Mouse (Mus musculus) embryonic facial prominence, embryonic 15.5 days (tissue): ENCODE results near the gene Gm8947. TPM values are rescaled to one million over a fixed set of nuclear protein-coding genes. Genes with fewer than 3 reads are reported as not detected.

ENCODE experiments used
- ATAC-seq: fragments of 200-750 bp; cut with Nextera tagmentation; 2 replicates; pipeline ENCODE4 v1.8.0; 2017; ENCODE audit warnings: low read depth, moderate TSS enrichment; ENCODE audit not compliant: insufficient number of reproducible peaks, low FRiP score, low TSS enrichment
- H3K27ac ChIP-seq: fragments of 300-500 bp; sonication (generic); replicated peaks from 2 replicates; pipeline ENCODE4 v1.5.1; 2015; ENCODE audit warnings: mild to moderate bottlenecking, inconsistent platforms
- H3K27me3 ChIP-seq: fragments of 300-500 bp; sonication (generic); 2 replicates; pipeline ENCODE4 v1.6.1; 2015; ENCODE audit warnings: inconsistent platforms
- H3K36me3 ChIP-seq: fragments of 300-500 bp; sonication (generic); 2 replicates; pipeline ENCODE4 v1.6.1; 2015; ENCODE audit warnings: mild to moderate bottlenecking, inconsistent platforms
- H3K4me1 ChIP-seq: fragments of 300-500 bp; sonication (generic); 2 replicates; pipeline ENCODE4 v1.6.1; 2015; ENCODE audit warnings: inconsistent platforms
- H3K4me2 ChIP-seq: fragments of 300-500 bp; sonication (generic); replicated peaks from 2 replicates; pipeline ENCODE4 v1.6.1; 2015; ENCODE audit warnings: mild to moderate bottlenecking, inconsistent platforms
- H3K4me3 ChIP-seq: fragments of 300-500 bp; sonication (generic); replicated peaks from 2 replicates; pipeline ENCODE4 v1.5.1; 2015; ENCODE audit warnings: mild to moderate bottlenecking, inconsistent platforms
- H3K9ac ChIP-seq: fragments of 300-500 bp; sonication (generic); 2 replicates; pipeline ENCODE4 v1.6.1; 2015; ENCODE audit warnings: inconsistent platforms
- H3K9me3 ChIP-seq: fragments of 300-500 bp; sonication (generic); replicated peaks from 2 replicates; pipeline ENCODE4 v1.6.1; 2016; ENCODE audit warnings: inconsistent platforms
- WGBS: fragments of 180-500 bp; shearing (Covaris S2); methylation state at CpG from one replicate; pipeline ENCODE4 v1.1.7; 2015; 5-methylcytosine and 5-hydroxymethylcytosine counted together
- polyA plus RNA-seq: library from polyadenylated mRNA; unstranded; fragments of >200 nt; fragmentation: Nextera tagmentation; extraction: Ambion mirVana; gene quantifications from 2 replicates; pipeline ENCODE4 v1.2.1, GENCODE M21; 2015

Gene Gm8947
- polyA plus RNA-seq, 1 experiment from 2014 or later, result 0.44 TPM

GRCm38 (mm10) chr1:151228320-151228989 lies 36.3 kb downstream of the Gm8947 start:
- Histone ChIP-seq H3K4me2 (no peak overlapping the region), H3K27me3 (no peaks in the 10 kb centered on the region), H3K4me1 (no peaks in the 10 kb centered on the region), H3K9me3 (no peaks in the 10 kb centered on the region), H3K4me3 (no peak overlapping the region), H3K27ac (no peak overlapping the region), H3K36me3 (no peaks in the 10 kb centered on the region), H3K9ac (no peak overlapping the region)
- ATAC-seq, result no peak
- 78% methylated on average over 1 of the region's 1 CpGs for WGBS

- H3K27me3 ChIP-seq, result no peaks in the 10 kb centered on the region
- peaks cover 8% of the 10 kb centered on the region; the same call in 1 of the 2 replicates for H3K4me1 ChIP-seq
- no peak overlapping the region for H3K4me3 ChIP-seq
- H3K27ac ChIP-seq, result no peak overlapping the region
- no peaks in the 10 kb centered on the region for H3K9me3 ChIP-seq
- no peaks in the 10 kb centered on the region for H3K36me3 ChIP-seq
- WGBS, result 78% methylated on average over 3 of the region's 3 CpGs
- H3K9ac ChIP-seq, result no peak overlapping the region
- ATAC-seq, result no peak
- no peak overlapping the region for H3K4me2 ChIP-seq
Observed at GRCm38 (mm10) chr1:151232346-151232745, 40.2 kb downstream of the Gm8947 start.

GRCm38 (mm10) chr1:151233756-151234155 lies 41.6 kb downstream of the Gm8947 start:
- Histone ChIP-seq H3K9me3 (no peaks in the 10 kb centered on the region), H3K4me1 (peaks cover 8% of the 10 kb centered on the region; the same call in 1 of the 2 replicates), H3K9ac (no peak overlapping the region), H3K27me3 (no peaks in the 10 kb centered on the region), H3K4me2 (no peak overlapping the region), H3K4me3 (no peak overlapping the region), H3K36me3 (no peaks in the 10 kb centered on the region), H3K27ac (no peak overlapping the region)
- no peak for ATAC-seq
- 86% methylated on average over 3 of the region's 3 CpGs for WGBS

- H3K9me3 ChIP-seq, result no peaks in the 10 kb centered on the region
- H3K4me3 ChIP-seq, result no peak overlapping the region
- H3K4me2 ChIP-seq, result no peak overlapping the region
- no peaks in the 10 kb centered on the region for H3K36me3 ChIP-seq
- H3K9ac ChIP-seq, result no peak overlapping the region
- peaks cover 8% of the 10 kb centered on the region; the same call in 1 of the 2 replicates for H3K4me1 ChIP-seq
- WGBS, result 37% methylated on average over 2 of the region's 2 CpGs
- H3K27me3 ChIP-seq, result no peaks in the 10 kb centered on the region
- H3K27ac ChIP-seq, result peak overlapping the region; percentile 51; the same call in 1 of the 2 replicates
- ATAC-seq, result no peak
Observed at GRCm38 (mm10) chr1:151235574-151235973, 43.4 kb downstream of the Gm8947 start.

GRCm38 (mm10) chr1:151236141-151236930 lies 44.2 kb downstream of the Gm8947 start:
- Histone ChIP-seq H3K9ac (no peak overlapping the region), H3K4me1 (peaks cover 8% of the 10 kb centered on the region; the same call in 1 of the 2 replicates), H3K9me3 (no peaks in the 10 kb centered on the region), H3K4me2 (no peak overlapping the region), H3K27me3 (no peaks in the 10 kb centered on the region), H3K4me3 (no peak overlapping the region), H3K27ac (peak overlapping the region; percentile 51; the same call in 1 of the 2 replicates), H3K36me3 (no peaks in the 10 kb centered on the region)
- 0 out of 2 replicates have a peak, but pooled peaks have one; percentile 24 for ATAC-seq
- WGBS, result 38% methylated on average over 13 of the region's 13 CpGs

GRCm38 (mm10) chr1:151237780-151238179 lies 45.6 kb downstream of the Gm8947 start:
- ATAC-seq, result no peak
- WGBS, result 42% methylated on average over 3 of the region's 3 CpGs

GRCm38 (mm10) chr1:151243332-151243731 lies 51.2 kb downstream of the Gm8947 start:
- Histone ChIP-seq H3K9me3 (no peaks in the 10 kb centered on the region), H3K4me1 (no peaks in the 10 kb centered on the region), H3K36me3 (no peaks in the 10 kb centered on the region), H3K27ac (no peak overlapping the region), H3K4me2 (no peak overlapping the region), H3K4me3 (no peak overlapping the region), H3K27me3 (no peaks in the 10 kb centered on the region), H3K9ac (no peak overlapping the region)
- WGBS, result 85% methylated on average over 4 of the region's 4 CpGs
- ATAC-seq, result no peak

More at GRCm38 (mm10) chr1:151237780-151238179, 45.6 kb downstream of the Gm8947 start:
- Histone ChIP-seq H3K4me1 (peaks cover 8% of the 10 kb centered on the region; the same call in 1 of the 2 replicates), H3K27me3 (no peaks in the 10 kb centered on the region), H3K27ac (no peak overlapping the region), H3K9ac (no peak overlapping the region), H3K4me3 (no peak overlapping the region), H3K36me3 (no peaks in the 10 kb centered on the region), H3K4me2 (no peak overlapping the region), H3K9me3 (no peaks in the 10 kb centered on the region)

Other genes with a start within 250 kb of the Gm8947 start
- 26.4 and 27.2 TPM in 2 replicates for gene Hmcn1, start 198.9 kb upstream of the Gm8947 start, polyA plus RNA-seq
- 0.16 TPM in 1 of 2 replicates, not detected in the other for gene Gm47985, start 9.8 kb upstream of the Gm8947 start, polyA plus RNA-seq
- gene Gm47995, start 6.1 kb downstream of the Gm8947 start, polyA plus RNA-seq, result not detected in 2 replicates
- 0.21 TPM in 1 of 2 replicates, not detected in the other for gene 3110040M04Rik, start 11.7 kb downstream of the Gm8947 start, polyA plus RNA-seq
- not detected in 2 replicates for gene Gm47996, start 17.8 kb downstream of the Gm8947 start, polyA plus RNA-seq
- gene Ivns1abp, start 152.1 kb downstream of the Gm8947 start, polyA plus RNA-seq, result 256 and 268 TPM in 2 replicates
- 24.2 and 26.7 TPM in 2 replicates for gene Swt1, start 236.1 kb downstream of the Gm8947 start, polyA plus RNA-seq
- gene Trmt1l, start 236.2 kb downstream of the Gm8947 start, polyA plus RNA-seq, result 44.9 and 48.2 TPM in 2 replicates